Mouse (Mus musculus) liver, postnatal 0 days (tissue): ENCODE measurements at regions not wholly inside any gene's neighbourhood (a gene's known extent, or its start where the extent isn't known, plus 50 kb on each side); places are given as distances from the start of the nearest gene placed in this dataset.

ENCODE experiments used
- ATAC-seq: fragments of 200-750 bp; cut with Nextera tagmentation; 2 replicates; pipeline ENCODE4 v1.8.0; 2017; ENCODE audit warnings: mild to moderate bottlenecking, moderate library complexity
- DNase-seq: peaks from one replicate; pipeline ENCODE4 v3.0.0-alpha.2; 2016
- H3K27ac ChIP-seq: fragments of 300-500 bp; sonication (generic); 2 replicates; pipeline ENCODE4 v1.5.1; 2014; ENCODE audit warnings: antibody characterized with exemption, moderate library complexity, mild to moderate bottlenecking, low read depth
- H3K27me3 ChIP-seq: fragments of 300-500 bp; sonication (generic); 2 replicates; pipeline ENCODE4 v1.6.1; 2014; ENCODE audit warnings: low read length, control low read depth, mixed read lengths; ENCODE audit not compliant: insufficient read depth
- H3K36me3 ChIP-seq: fragments of 300-500 bp; sonication (generic); replicated peaks from 2 replicates; pipeline ENCODE4 v1.6.1; 2014; ENCODE audit warnings: mild to moderate bottlenecking, control low read depth, low read length, moderate library complexity, mixed read lengths; ENCODE audit not compliant: insufficient read depth
- H3K4me1 ChIP-seq: fragments of 300-500 bp; sonication (generic); 2 replicates; pipeline ENCODE4 v1.6.1; 2014; ENCODE audit warnings: antibody characterized with exemption, mild to moderate bottlenecking, control low read depth; ENCODE audit not compliant: insufficient read depth
- H3K4me2 ChIP-seq: fragments of 300-500 bp; sonication (generic); 2 replicates; pipeline ENCODE4 v1.6.1; 2014; ENCODE audit warnings: low read depth, mild to moderate bottlenecking, low read length, moderate library complexity, mixed read lengths
- H3K4me3 ChIP-seq: fragments of 300-500 bp; sonication (generic); 2 replicates; pipeline ENCODE4 v1.5.1; 2014; ENCODE audit warnings: low read depth, low read length
- H3K9ac ChIP-seq: fragments of 300-500 bp; sonication (generic); replicated peaks from 2 replicates; pipeline ENCODE4 v1.6.1; 2014; ENCODE audit warnings: mild to moderate bottlenecking, moderate library complexity
- H3K9me3 ChIP-seq: fragments of 300-500 bp; sonication (generic); 2 replicates; pipeline ENCODE4 v1.6.1; 2016; ENCODE audit warnings: mild to moderate bottlenecking, control low read depth, low read length, mixed read lengths
- CTCF ChIP-seq: sonication (generic); IDR thresholded peaks from 2 replicates; pipeline ENCODE4 v1.5.1; 2016; ENCODE audit warnings: antibody characterized with exemption, low read depth
- EP300 ChIP-seq: IDR thresholded peaks from 2 replicates; pipeline ENCODE4 v1.6.1; 2016; ENCODE audit warnings: antibody characterized with exemption, low read depth, mild to moderate bottlenecking
- WGBS: fragments of 180-500 bp; shearing (Covaris S2); extraction: QIAGEN DNeasy Blood & Tissue Kit; methylation state at CpG from one replicate; pipeline ENCODE4 v1.1.7; 2014; ENCODE audit not compliant: insufficient replicate concordance; 5-methylcytosine and 5-hydroxymethylcytosine counted together

GRCm38 (mm10) chr17:88352960-88353359 lies 87.6 kb upstream of the Foxn2 start:
- H3K27ac ChIP-seq = no peak overlapping the region
- no peaks in the 10 kb centered on the region for H3K27me3 ChIP-seq
- H3K9ac ChIP-seq = no peak overlapping the region
- no peaks in the 10 kb centered on the region for H3K36me3 ChIP-seq
- no peak overlapping the region for H3K4me2 ChIP-seq
- H3K4me3 ChIP-seq = no peak overlapping the region
- H3K4me1 ChIP-seq = no peaks in the 10 kb centered on the region
- ATAC-seq = no peak
- TF ChIP-seq CTCF (no peak), EP300 (no peak)
- no peak for DNase-seq
- H3K9me3 ChIP-seq = no peaks in the 10 kb centered on the region

GRCm38 (mm10) chr17:88361161-88361560 lies 79.3 kb upstream of the Foxn2 start:
- 62% methylated on average over 2 of the region's 2 CpGs for WGBS
- no peak for ATAC-seq
- H3K27me3 ChIP-seq = no peaks in the 10 kb centered on the region
- DNase-seq = no peak
- no peaks in the 10 kb centered on the region for H3K4me1 ChIP-seq
- TF ChIP-seq CTCF (no peak), EP300 (no peak)
- no peaks in the 10 kb centered on the region for H3K9me3 ChIP-seq
- no peak overlapping the region for H3K4me3 ChIP-seq
- no peak overlapping the region for H3K27ac ChIP-seq
- no peaks in the 10 kb centered on the region for H3K36me3 ChIP-seq
- H3K9ac ChIP-seq = no peak overlapping the region
- H3K4me2 ChIP-seq = no peak overlapping the region

- ATAC-seq (no peak), DNase-seq (no peak)
- Histone ChIP-seq H3K27me3 (no peaks in the 10 kb centered on the region), H3K4me1 (no peaks in the 10 kb centered on the region), H3K27ac (no peak overlapping the region), H3K4me2 (no peak overlapping the region), H3K4me3 (no peak overlapping the region), H3K9ac (no peak overlapping the region), H3K36me3 (no peaks in the 10 kb centered on the region), H3K9me3 (no peaks in the 10 kb centered on the region)
- 91% methylated on average over 11 of the region's 11 CpGs for WGBS
- TF ChIP-seq CTCF (no peak), EP300 (no peak)
These were observed 78.1 kb upstream of the Foxn2 start for GRCm38 (mm10) chr17:88362404-88362803.

DNA sequence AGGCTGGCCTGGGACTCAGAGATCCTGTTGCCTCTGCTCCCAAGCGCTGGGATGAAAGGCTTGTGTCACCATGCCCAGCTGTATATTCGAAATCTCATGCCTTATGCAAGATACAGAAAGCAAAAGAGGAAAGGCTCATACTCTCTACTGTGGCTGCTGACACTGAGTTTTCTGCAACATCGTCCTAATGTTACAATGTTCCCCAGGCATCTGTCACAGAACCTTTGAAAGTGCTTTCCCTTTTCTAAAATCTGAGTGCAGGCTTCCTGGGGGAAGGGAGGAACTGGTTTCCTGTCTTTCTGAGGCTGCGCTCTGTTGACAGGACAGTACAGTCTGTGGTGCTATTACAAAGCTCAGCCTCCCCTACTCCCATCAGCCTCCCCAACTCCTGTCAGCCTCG lies 72.6 kb upstream of the Foxn2 start:
- Histone ChIP-seq H3K9ac (no peak overlapping the region), H3K9me3 (no peaks in the 10 kb centered on the region), H3K27me3 (no peaks in the 10 kb centered on the region), H3K36me3 (no peaks in the 10 kb centered on the region), H3K27ac (no peak overlapping the region), H3K4me2 (no peak overlapping the region), H3K4me1 (no peaks in the 10 kb centered on the region), H3K4me3 (no peak overlapping the region)
- DNase-seq (no peak), ATAC-seq (no peak)
- TF ChIP-seq CTCF = no peak
- TF ChIP-seq EP300 = no peak
- 45% methylated on average over 5 of the region's 5 CpGs for WGBS

GRCm38 (mm10) chr17:88369971-88370370 lies 70.5 kb upstream of the Foxn2 start:
- H3K27me3 ChIP-seq = no peaks in the 10 kb centered on the region
- DNase-seq (no peak), ATAC-seq (no peak)
- WGBS = 70% methylated on average over 8 of the region's 8 CpGs
- no peak for TF ChIP-seq CTCF
- no peak for TF ChIP-seq EP300
- no peak overlapping the region for H3K9ac ChIP-seq
- H3K4me1 ChIP-seq = no peaks in the 10 kb centered on the region
- H3K36me3 ChIP-seq = no peaks in the 10 kb centered on the region
- no peak overlapping the region for H3K4me2 ChIP-seq
- H3K27ac ChIP-seq = no peak overlapping the region
- no peaks in the 10 kb centered on the region for H3K9me3 ChIP-seq
- no peak overlapping the region for H3K4me3 ChIP-seq

- Histone ChIP-seq H3K27me3 (no peaks in the 10 kb centered on the region), H3K27ac (no peak overlapping the region), H3K9ac (no peak overlapping the region), H3K36me3 (no peaks in the 10 kb centered on the region), H3K9me3 (no peaks in the 10 kb centered on the region), H3K4me1 (no peaks in the 10 kb centered on the region), H3K4me3 (no peak overlapping the region), H3K4me2 (no peak overlapping the region)
- ATAC-seq (no peak), DNase-seq (no peak)
- no peak for TF ChIP-seq CTCF
- TF ChIP-seq EP300 = no peak
- 83% methylated on average over 9 of the region's 9 CpGs for WGBS
These were observed 69.8 kb upstream of the Foxn2 start for GRCm38 (mm10) chr17:88370676-88371075.

GRCm38 (mm10) chr17:88378505-88378904 lies 62.0 kb upstream of the Foxn2 start:
- no peak overlapping the region for H3K4me3 ChIP-seq
- peak; percentile 20 for DNase-seq
- TF ChIP-seq CTCF = peak; percentile 47
- no peak for TF ChIP-seq EP300
- no peak overlapping the region for H3K4me2 ChIP-seq
- no peaks in the 10 kb centered on the region for H3K36me3 ChIP-seq
- H3K9me3 ChIP-seq = no peaks in the 10 kb centered on the region; the same call in 1 of the 2 replicates
- no peak overlapping the region for H3K9ac ChIP-seq
- H3K27me3 ChIP-seq = no peaks in the 10 kb centered on the region
- 66% methylated on average over 5 of the region's 5 CpGs for WGBS
- H3K27ac ChIP-seq = no peak overlapping the region
- H3K4me1 ChIP-seq = no peaks in the 10 kb centered on the region
- no peak for ATAC-seq
